Mouse (Mus musculus) Patski (cell line): Measurements from ENCODE around the gene Ahcyl2. TPM values are rescaled to one million over a fixed set of nuclear protein-coding genes. Genes with fewer than 3 reads are reported as not detected.
A peak's percentile ranks its signal among the peaks of the same experiment; 100 is the strongest.
"Not testable (repeated sequence)": the region's sequence is repeated elsewhere in the genome, so short reads cannot be mapped to it uniquely, and the experiment has no call there.

Source experiments
- ATAC-seq: fragments of 100-300 bp; one replicate; pipeline ENCODE4 v1.8.0; 2021
- CTCF ChIA-PET: fragments of 350-600 bp; sonication (Branson Sonifier 250); formaldehyde crosslinking; loops from one replicate; lab custom pipeline; 2022; ENCODE audit warnings: inconsistent platforms; lab: Charles Lee
- POLR2A ChIA-PET: fragments of 350-600 bp; sonication (Branson Sonifier 250); formaldehyde crosslinking; loops from one replicate; lab custom pipeline; 2022; ENCODE audit warnings: antibody characterized with exemption, inconsistent platforms; lab: Charles Lee
- DNase-seq: peaks from one replicate; pipeline ENCODE4 v3.0.0-alpha.2; 2011; ENCODE audit warnings: low read depth, low spot score
- H3K27me3 ChIP-seq: fragments of 371-371 bp; one replicate; pipeline ENCODE4 v1.5.1; 2021
- CTCF ChIP-seq: fragments of 100-300 bp; IDR thresholded peaks from one replicate; pipeline ENCODE4 v1.5.1; 2021
- in situ Hi-C: fragments of 300-500 bp; cut with MboI; formaldehyde crosslinking; loops from 3 replicates; pipeline ENCODE4 v1.11.1; 2018; ENCODE audit warnings: low pct_unique_long_range_greater_than_20kb, mixed read lengths
- polyA plus RNA-seq: library from polyadenylated mRNA; unstranded; gene quantifications from one replicate; pipeline ENCODE4 v1.2.3, GENCODE M21; 2021

Gene Ahcyl2
- polyA plus RNA-seq, 1 experiment from 2014 or later, result 30.8 TPM

- no peak for ATAC-seq
- TF ChIP-seq CTCF, result no peak
- H3K27me3 ChIP-seq, result no peaks in the 10 kb centered on the region
- in situ Hi-C loops, result no loop called here
- ChIA-PET CTCF (interaction anchor here (0.7 to 1.1 kb wide), 2 partner anchors 9 to 13 kb away, joined by 3 read pairs; no protein-coding TSS in a partner anchor), POLR2A (interaction anchor here (1.2 kb wide), 1 partner anchor 651 kb away, joined by 7 read pairs; no protein-coding TSS in a partner anchor)
- DNase-seq, result no peak
Measured at GRCm38 (mm10) chr6:29751466-29752152, 16.2 kb upstream of the Ahcyl2 start.

DNA sequence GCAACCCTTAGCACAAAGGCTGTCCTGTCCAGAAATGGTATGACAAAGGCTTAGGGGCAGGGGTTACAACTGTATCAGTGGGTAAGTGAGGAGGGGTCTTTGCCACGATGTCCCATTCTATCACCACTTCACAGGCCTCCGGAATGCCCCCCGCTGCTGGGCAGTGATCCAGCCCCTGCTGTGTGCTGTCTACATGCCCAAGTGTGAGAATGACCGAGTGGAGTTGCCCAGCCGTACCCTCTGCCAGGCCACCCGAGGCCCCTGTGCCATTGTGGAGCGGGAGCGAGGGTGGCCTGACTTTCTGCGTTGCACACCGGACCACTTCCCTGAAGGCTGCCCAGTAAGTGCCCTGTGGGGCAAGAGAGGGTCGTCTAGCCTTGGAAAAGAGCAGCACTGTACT lies 14.5 kb upstream of the Ahcyl2 start:
- no peak for TF ChIP-seq CTCF
- in situ Hi-C loops, result no loop called here
- ATAC-seq, result no peak
- ChIA-PET CTCF (no interaction called here), POLR2A (no interaction called here)
- no peaks in the 10 kb centered on the region for H3K27me3 ChIP-seq
- DNase-seq, result no peak

DNA sequence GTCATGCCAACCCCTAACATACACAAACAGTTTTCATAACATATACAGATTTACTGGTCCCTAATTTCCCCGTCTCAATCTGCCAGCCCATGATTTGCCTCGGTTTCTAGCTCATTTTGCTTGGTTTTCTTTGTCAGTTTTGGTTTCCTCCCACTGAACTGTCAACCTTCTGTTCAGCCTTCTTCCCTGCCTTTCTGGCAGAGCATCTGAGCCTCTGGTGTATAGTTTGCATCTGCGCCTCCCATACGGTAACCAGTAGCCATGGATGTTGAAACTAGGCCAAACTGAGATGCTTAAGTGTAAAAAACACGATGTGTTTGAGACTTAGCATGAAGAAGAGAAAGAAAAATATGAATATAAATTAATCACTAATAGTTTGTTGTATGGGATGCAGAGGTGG lies 11.8 kb upstream of the Ahcyl2 start:
- no peak for ATAC-seq
- ChIA-PET CTCF (interaction anchor here (1.0 kb wide), 1 partner anchor 10 kb away, joined by 3 read pairs; no protein-coding TSS in a partner anchor), POLR2A (interaction anchor here (1.2 to 1.6 kb wide), 2 partner anchors 19 to 22 kb away, joined by 4 to 6 read pairs; no protein-coding TSS in a partner anchor)
- DNase-seq, result no peak
- no peaks in the 10 kb centered on the region for H3K27me3 ChIP-seq
- in situ Hi-C loops, result loop anchor here (5.0 kb wide), 1 partner anchor 44 kb away; no protein-coding TSS in a partner anchor
- TF ChIP-seq CTCF, result no peak

DNA sequence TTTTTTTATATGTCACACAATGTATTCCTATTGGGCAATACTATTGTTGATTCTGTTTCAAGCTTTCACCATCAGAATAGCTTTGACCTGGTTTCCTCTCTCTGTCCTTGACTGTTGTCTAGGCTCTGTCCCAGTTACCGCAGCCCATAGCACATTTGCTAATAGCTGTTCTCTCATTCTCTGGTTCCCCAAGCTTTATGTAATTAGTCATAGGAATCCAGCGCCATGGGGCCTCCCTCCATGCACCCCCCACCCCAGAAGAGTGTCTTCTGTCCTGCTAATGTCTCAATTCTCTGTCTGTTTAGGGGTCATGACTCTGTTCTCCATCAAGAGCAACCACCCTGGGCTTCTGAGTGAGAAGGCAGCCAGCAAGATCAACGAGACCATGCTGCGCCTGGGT lies 11.3 kb upstream of the Ahcyl2 start:
- DNase-seq (no peak), ATAC-seq (no peak)
- TF ChIP-seq CTCF, result no peak
- no peaks in the 10 kb centered on the region for H3K27me3 ChIP-seq
- in situ Hi-C loops, result loop anchor here (5.0 kb wide), 1 partner anchor 44 kb away; no protein-coding TSS in a partner anchor
- CTCF ChIA-PET, result interaction anchor here (1.0 kb wide), 1 partner anchor 9 kb away, joined by 3 read pairs; no protein-coding TSS in a partner anchor
- POLR2A ChIA-PET, result interaction anchor here (1.2 to 1.6 kb wide), 2 partner anchors 20 to 22 kb away, joined by 4 to 6 read pairs; no protein-coding TSS in a partner anchor

DNA sequence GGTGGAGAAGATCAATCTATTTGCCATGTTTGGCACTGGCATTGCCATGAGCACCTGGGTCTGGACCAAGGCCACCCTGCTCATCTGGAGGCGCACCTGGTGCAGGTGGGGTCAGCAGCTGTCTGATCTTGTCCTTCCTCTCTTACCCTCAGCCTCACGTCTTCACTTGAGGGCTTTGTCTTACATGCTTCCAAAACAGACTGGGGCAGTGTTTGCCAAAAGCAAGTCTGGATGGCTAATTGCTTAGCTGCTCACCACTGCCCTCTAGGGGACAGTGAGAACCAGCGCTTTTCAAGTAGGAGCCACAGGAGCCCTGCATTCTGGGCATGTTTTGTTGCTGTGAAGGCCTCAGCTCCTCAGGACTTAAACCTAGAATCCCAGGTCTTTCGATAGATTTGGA lies 9.4 kb upstream of the Ahcyl2 start:
- ATAC-seq (no peak), DNase-seq (no peak)
- in situ Hi-C loops, result loop anchor here (5.0 kb wide), 1 partner anchor 46 kb away; no protein-coding TSS in a partner anchor
- ChIA-PET CTCF (interaction anchor here (0.8 to 2.1 kb wide), 9 partner anchors 9 to 371 kb away, joined by 3 to 8 read pairs (median 4); partner anchors contain the start of gene Ahcyl2), POLR2A (interaction anchor here (0.6 to 2.1 kb wide), 3 partner anchors 9 to 40 kb away, joined by 3 to 5 read pairs (median 4); no protein-coding TSS in a partner anchor)
- H3K27me3 ChIP-seq, result no peaks in the 10 kb centered on the region
- no peak for TF ChIP-seq CTCF

- DNase-seq (no peak), ATAC-seq (no peak)
- no peak for TF ChIP-seq CTCF
- no peaks in the 10 kb centered on the region for H3K27me3 ChIP-seq
- ChIA-PET POLR2A (interaction anchor here (0.6 to 2.1 kb wide), 2 partner anchors 8 to 23 kb away, joined by 4 to 5 read pairs; no protein-coding TSS in a partner anchor), CTCF (interaction anchor here (0.8 to 2.1 kb wide), 7 partner anchors 8 to 67 kb away, joined by 3 to 8 read pairs (median 4); partner anchors contain the start of gene Ahcyl2)
- in situ Hi-C loops, result loop anchor here (5.0 kb wide), 1 partner anchor 47 kb away; no protein-coding TSS in a partner anchor
Measured at GRCm38 (mm10) chr6:29759012-29759679, 8.7 kb upstream of the Ahcyl2 start.

GRCm38 (mm10) chr6:29760397-29760796 lies 7.4 kb upstream of the Ahcyl2 start:
- in situ Hi-C loops, result loop anchor here (5.0 kb wide), 2 partner anchors 62 to 182 kb away; no protein-coding TSS in a partner anchor
- POLR2A ChIA-PET, ATAC-seq, H3K27me3 ChIP-seq, DNase-seq: not testable (repeated sequence)
- CTCF ChIA-PET, result interaction anchor here (1.2 kb wide), 1 partner anchor 61 kb away, joined by 4 read pairs; no protein-coding TSS in a partner anchor

DNA sequence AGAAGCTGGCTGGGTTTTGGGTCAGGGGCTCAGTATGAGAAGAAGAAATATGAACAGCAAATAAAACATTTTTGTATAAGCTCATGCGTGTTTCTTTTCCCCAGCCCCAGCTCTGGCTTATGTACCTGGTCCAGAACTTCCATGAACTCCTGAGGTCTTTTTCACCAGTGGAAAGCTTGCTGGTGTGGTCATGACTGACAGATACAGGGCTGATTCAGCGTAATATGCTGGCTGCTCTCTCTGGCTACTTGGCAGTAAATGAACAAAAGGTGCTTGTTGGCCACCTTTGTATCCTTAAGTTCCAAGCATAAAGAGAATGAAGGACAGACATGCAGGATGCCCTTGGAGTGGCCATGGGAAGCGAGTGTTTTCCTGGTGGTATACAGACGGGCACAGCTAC lies 6.5 kb upstream of the Ahcyl2 start:
- TF ChIP-seq CTCF, result no peak
- in situ Hi-C loops, result loop anchor here (5.0 kb wide), 2 partner anchors 61 to 181 kb away; no protein-coding TSS in a partner anchor
- CTCF ChIA-PET, result interaction anchor here (1.2 to 2.9 kb wide), 5 partner anchors 10 to 60 kb away, joined by 4 to 12 read pairs (median 9); no protein-coding TSS in a partner anchor

GRCm38 (mm10) chr6:29762524-29762923 lies 5.3 kb upstream of the Ahcyl2 start:
- TF ChIP-seq CTCF, result no peak
- DNase-seq (no peak), ATAC-seq (no peak)
- in situ Hi-C loops, result loop anchor here (5.0 kb wide), 2 partner anchors 60 to 180 kb away; no protein-coding TSS in a partner anchor
- no peaks in the 10 kb centered on the region for H3K27me3 ChIP-seq
- ChIA-PET CTCF (interaction anchor here (0.9 to 2.9 kb wide), 10 partner anchors 9 to 183 kb away, joined by 3 to 12 read pairs (median 5); no protein-coding TSS in a partner anchor), POLR2A (interaction anchor here (1.0 to 1.8 kb wide), 2 partner anchors 26 to 55 kb away, joined by 3 to 7 read pairs; partner anchors contain the start of gene Smo)

More for the DNA sequence above, 6.5 kb upstream of the Ahcyl2 start:
- POLR2A ChIA-PET, result interaction anchor here (1.0 to 1.8 kb wide), 2 partner anchors 25 to 57 kb away, joined by 3 to 7 read pairs; partner anchors contain the start of gene Smo
- DNase-seq (no peak), ATAC-seq (no peak)
- H3K27me3 ChIP-seq, result no peaks in the 10 kb centered on the region

- H3K27me3 ChIP-seq, result no peaks in the 10 kb centered on the region
- ChIA-PET CTCF (interaction anchor here (1.0 to 1.8 kb wide), 3 partner anchors 8 to 32 kb away, joined by 3 to 4 read pairs (median 3); partner anchors contain the start of gene Smo), POLR2A (interaction anchor here (0.6 to 0.7 kb wide), 2 partner anchors 8 to 52 kb away, joined by 3 to 4 read pairs; no protein-coding TSS in a partner anchor)
- in situ Hi-C loops, result no loop called here
- no peak for ATAC-seq
- no peak for DNase-seq
- peak; percentile 41 for TF ChIP-seq CTCF
Measured at GRCm38 (mm10) chr6:29766874-29767273, 937 bp upstream of the Ahcyl2 start.
